Mouse (Mus musculus): ENCODE data around the gene Nmrk2.

GRCm38 (mm10) chr10:81244595-81244994 is 42.7 kb upstream of the Nmrk2 start:
- no peak for TF ChIP-seq POLR2A (IDR thresholded peaks at IDR 0.05; ENCODE audit: low read depth, low read length)
- TF ChIP-seq CTCF (conservative IDR thresholded peaks at IDR 0.05; ENCODE audit: insufficient read depth, insufficient read length, low read depth, low read length): peak; percentile 87
